Mouse (Mus musculus): Measurements from ENCODE around the gene Mrap. TPM values are rescaled to one million over a fixed set of nuclear protein-coding genes. Genes with fewer than 3 reads are reported as not detected.

Gene Mrap
- polyA plus RNA-seq, 1 experiment from 2014 or later: 36.1 TPM

- 52% methylated on average over 10 of the region's 10 CpGs for WGBS
- no peak for ATAC-seq (replicated peaks; ENCODE audit: extremely low read depth, insufficient read depth, low FRiP score)
- H3K27me3 ChIP-seq (ENCODE audit: control insufficient read depth, insufficient read depth, low read length): no peaks in the 10 kb centered on the region
- H3K9ac ChIP-seq (ENCODE audit: low read length): no peak overlapping the region; the same call in 1 of the 2 replicates
- no peak overlapping the region for H3K4me2 ChIP-seq (ENCODE audit: low read depth, low read length)
- no peaks in the 10 kb centered on the region for H3K9me3 ChIP-seq (replicated peaks; ENCODE audit: control insufficient read depth, low read length)
- H3K27ac ChIP-seq (ENCODE audit: low read length): no peak overlapping the region
- H3K4me3 ChIP-seq (ENCODE audit: low read length): no peak overlapping the region
- H3K36me3 ChIP-seq (ENCODE audit: control insufficient read depth, insufficient read depth): no peaks in the 10 kb centered on the region
- peaks cover 13% of the 10 kb centered on the region; the same call in 1 of the 2 replicates for H3K4me1 ChIP-seq (ENCODE audit: control insufficient read depth, insufficient read depth, low read length)
Measured at GRCm38 (mm10) chr16:90736672-90737270, 1.2 kb upstream of the Mrap start.

- Histone ChIP-seq H3K4me2 (ENCODE audit: low read depth, low read length) (no peak overlapping the region), H3K27ac (ENCODE audit: low read length) (peak overlapping the region; percentile 64), H3K27me3 (ENCODE audit: control insufficient read depth, insufficient read depth, low read length) (no peaks in the 10 kb centered on the region), H3K4me3 (ENCODE audit: low read length) (no peak overlapping the region), H3K4me1 (ENCODE audit: control insufficient read depth, insufficient read depth, low read length) (peaks cover 24% of the 10 kb centered on the region), H3K9ac (ENCODE audit: low read length) (no peak overlapping the region), H3K9me3 (replicated peaks; ENCODE audit: control insufficient read depth, low read length) (no peaks in the 10 kb centered on the region), H3K36me3 (ENCODE audit: control insufficient read depth, insufficient read depth) (peaks cover 7% of the 10 kb centered on the region; the same call in 1 of the 2 replicates)
- WGBS: 64% methylated on average over 6 of the region's 6 CpGs
- peak; percentile 52 for ATAC-seq (replicated peaks; ENCODE audit: extremely low read depth, insufficient read depth, low FRiP score)
Measured at GRCm38 (mm10) chr16:90747143-90747542, 9.1 kb downstream of the Mrap start.

GRCm38 (mm10) chr16:90748169-90748568, 10.2 kb downstream of the Mrap start:
- no peaks in the 10 kb centered on the region for H3K9me3 ChIP-seq (replicated peaks; ENCODE audit: control insufficient read depth, low read length)
- ATAC-seq (replicated peaks; ENCODE audit: extremely low read depth, insufficient read depth, low FRiP score): no peak
- H3K4me1 ChIP-seq (ENCODE audit: control insufficient read depth, insufficient read depth, low read length): peaks cover 24% of the 10 kb centered on the region
- H3K36me3 ChIP-seq (ENCODE audit: control insufficient read depth, insufficient read depth): peaks cover 11% of the 10 kb centered on the region
- H3K27ac ChIP-seq (ENCODE audit: low read length): no peak overlapping the region
- 87% methylated on average over 7 of the region's 7 CpGs for WGBS
- no peak overlapping the region for H3K4me3 ChIP-seq (ENCODE audit: low read length)
- no peak overlapping the region for H3K4me2 ChIP-seq (ENCODE audit: low read depth, low read length)
- no peaks in the 10 kb centered on the region for H3K27me3 ChIP-seq (ENCODE audit: control insufficient read depth, insufficient read depth, low read length)
- H3K9ac ChIP-seq (ENCODE audit: low read length): 0 out of 2 replicates have a peak overlapping the region, but pooled peaks have one; percentile 7

GRCm38 (mm10) chr16:90753386-90753941, 15.5 kb downstream of the Mrap start:
- WGBS: 86% methylated on average over 13 of the region's 13 CpGs
- no peaks in the 10 kb centered on the region for H3K27me3 ChIP-seq (ENCODE audit: control insufficient read depth, insufficient read depth, low read length)
- H3K4me1 ChIP-seq (ENCODE audit: control insufficient read depth, insufficient read depth, low read length): peaks cover 10% of the 10 kb centered on the region
- peaks cover 25% of the 10 kb centered on the region for H3K36me3 ChIP-seq (ENCODE audit: control insufficient read depth, insufficient read depth)
- H3K4me3 ChIP-seq (ENCODE audit: low read length): no peak overlapping the region
- no peaks in the 10 kb centered on the region for H3K9me3 ChIP-seq (replicated peaks; ENCODE audit: control insufficient read depth, low read length)
- no peak overlapping the region for H3K27ac ChIP-seq (ENCODE audit: low read length)
- no peak overlapping the region for H3K4me2 ChIP-seq (ENCODE audit: low read depth, low read length)
- ATAC-seq (replicated peaks; ENCODE audit: extremely low read depth, insufficient read depth, low FRiP score): no peak
- H3K9ac ChIP-seq (ENCODE audit: low read length): no peak overlapping the region

GRCm38 (mm10) chr16:90759335-90759734, 21.3 kb downstream of the Mrap start:
- WGBS: 68% methylated on average over 3 of the region's 3 CpGs
- H3K27me3 ChIP-seq (ENCODE audit: control insufficient read depth, insufficient read depth, low read length): no peaks in the 10 kb centered on the region
- ATAC-seq (replicated peaks; ENCODE audit: extremely low read depth, insufficient read depth, low FRiP score): no peak
- no peaks in the 10 kb centered on the region for H3K9me3 ChIP-seq (replicated peaks; ENCODE audit: control insufficient read depth, low read length)
- no peak overlapping the region for H3K27ac ChIP-seq (ENCODE audit: low read length)
- H3K4me3 ChIP-seq (ENCODE audit: low read length): no peak overlapping the region
- H3K9ac ChIP-seq (ENCODE audit: low read length): no peak overlapping the region
- H3K4me2 ChIP-seq (ENCODE audit: low read depth, low read length): no peak overlapping the region
- peaks cover 8% of the 10 kb centered on the region for H3K4me1 ChIP-seq (ENCODE audit: control insufficient read depth, insufficient read depth, low read length)
- peaks cover 19% of the 10 kb centered on the region; the same call in 1 of the 2 replicates for H3K36me3 ChIP-seq (ENCODE audit: control insufficient read depth, insufficient read depth)

- Histone ChIP-seq H3K9me3 (replicated peaks; ENCODE audit: control insufficient read depth, low read length) (no peaks in the 10 kb centered on the region), H3K4me3 (ENCODE audit: low read length) (no peak overlapping the region), H3K36me3 (ENCODE audit: control insufficient read depth, insufficient read depth) (peaks cover 17% of the 10 kb centered on the region; the same call in 1 of the 2 replicates), H3K27ac (ENCODE audit: low read length) (no peak overlapping the region), H3K9ac (ENCODE audit: low read length) (no peak overlapping the region), H3K27me3 (ENCODE audit: control insufficient read depth, insufficient read depth, low read length) (no peaks in the 10 kb centered on the region), H3K4me2 (ENCODE audit: low read depth, low read length) (no peak overlapping the region), H3K4me1 (ENCODE audit: control insufficient read depth, insufficient read depth, low read length) (peaks cover 8% of the 10 kb centered on the region)
- 26% methylated on average over 4 of the region's 4 CpGs for WGBS
- peak; percentile 75 for ATAC-seq (replicated peaks; ENCODE audit: extremely low read depth, insufficient read depth, low FRiP score)
Measured at GRCm38 (mm10) chr16:90760515-90760914, 22.5 kb downstream of the Mrap start.

- no peak for ATAC-seq (replicated peaks; ENCODE audit: extremely low read depth, insufficient read depth, low FRiP score)
Measured at GRCm38 (mm10) chr16:90765195-90765877, 27.3 kb downstream of the Mrap start.

GRCm38 (mm10) chr16:90766919-90767454, 29.0 kb downstream of the Mrap start:
- Histone ChIP-seq H3K27ac (ENCODE audit: low read length) (no peak overlapping the region), H3K4me1 (ENCODE audit: control insufficient read depth, insufficient read depth, low read length) (no peaks in the 10 kb centered on the region), H3K4me2 (ENCODE audit: low read depth, low read length) (no peak overlapping the region), H3K9ac (ENCODE audit: low read length) (no peak overlapping the region), H3K4me3 (ENCODE audit: low read length) (no peak overlapping the region), H3K9me3 (replicated peaks; ENCODE audit: control insufficient read depth, low read length) (no peaks in the 10 kb centered on the region), H3K27me3 (ENCODE audit: control insufficient read depth, insufficient read depth, low read length) (no peaks in the 10 kb centered on the region), H3K36me3 (ENCODE audit: control insufficient read depth, insufficient read depth) (peaks cover 44% of the 10 kb centered on the region)
- no peak for ATAC-seq (replicated peaks; ENCODE audit: extremely low read depth, insufficient read depth, low FRiP score)
- 87% methylated on average over 15 of the region's 15 CpGs for WGBS

More at GRCm38 (mm10) chr16:90765195-90765877, 27.3 kb downstream of the Mrap start:
- no peak overlapping the region for H3K27ac ChIP-seq (ENCODE audit: low read length)
- no peak overlapping the region for H3K4me2 ChIP-seq (ENCODE audit: low read depth, low read length)
- no peaks in the 10 kb centered on the region for H3K9me3 ChIP-seq (replicated peaks; ENCODE audit: control insufficient read depth, low read length)
- 85% methylated on average over 9 of the region's 9 CpGs for WGBS
- peaks cover 34% of the 10 kb centered on the region for H3K36me3 ChIP-seq (ENCODE audit: control insufficient read depth, insufficient read depth)
- H3K4me1 ChIP-seq (ENCODE audit: control insufficient read depth, insufficient read depth, low read length): peaks cover 7% of the 10 kb centered on the region
- no peak overlapping the region for H3K9ac ChIP-seq (ENCODE audit: low read length)
- H3K27me3 ChIP-seq (ENCODE audit: control insufficient read depth, insufficient read depth, low read length): no peaks in the 10 kb centered on the region
- H3K4me3 ChIP-seq (ENCODE audit: low read length): no peak overlapping the region

GRCm38 (mm10) chr16:90774216-90774615, 36.2 kb downstream of the Mrap start:
- Histone ChIP-seq H3K27ac (ENCODE audit: low read length) (no peak overlapping the region), H3K27me3 (ENCODE audit: control insufficient read depth, insufficient read depth, low read length) (no peaks in the 10 kb centered on the region), H3K9me3 (replicated peaks; ENCODE audit: control insufficient read depth, low read length) (no peaks in the 10 kb centered on the region), H3K36me3 (ENCODE audit: control insufficient read depth, insufficient read depth) (peaks cover 56% of the 10 kb centered on the region), H3K4me3 (ENCODE audit: low read length) (no peak overlapping the region), H3K9ac (ENCODE audit: low read length) (no peak overlapping the region), H3K4me2 (ENCODE audit: low read depth, low read length) (no peak overlapping the region), H3K4me1 (ENCODE audit: control insufficient read depth, insufficient read depth, low read length) (no peaks in the 10 kb centered on the region)
- 88% methylated on average over 12 of the region's 12 CpGs for WGBS
- ATAC-seq (replicated peaks; ENCODE audit: extremely low read depth, insufficient read depth, low FRiP score): no peak
